Mouse (Mus musculus) ES-Bruce4 (cell line): ENCODE results near the gene Zglp1.

Experiments used
- CTCF ChIP-seq: IDR thresholded peaks from one replicate; pipeline ENCODE4 v1.8.1; 2011; ENCODE audit warnings: low read depth, low read length
- EP300 ChIP-seq: IDR thresholded peaks from 2 replicates; pipeline ENCODE4 v1.6.1; 2011; ENCODE audit warnings: low read depth, low read length; ENCODE audit not compliant: insufficient read depth

- TF ChIP-seq CTCF (no peak), EP300 (peak; percentile 80)
Observed at GRCm38 (mm10) chr9:21027774-21028290, 39.1 kb downstream of the Zglp1 start.
